ENCODE assay signal across 9 mouse cellular contexts in the genomic region with DNA sequence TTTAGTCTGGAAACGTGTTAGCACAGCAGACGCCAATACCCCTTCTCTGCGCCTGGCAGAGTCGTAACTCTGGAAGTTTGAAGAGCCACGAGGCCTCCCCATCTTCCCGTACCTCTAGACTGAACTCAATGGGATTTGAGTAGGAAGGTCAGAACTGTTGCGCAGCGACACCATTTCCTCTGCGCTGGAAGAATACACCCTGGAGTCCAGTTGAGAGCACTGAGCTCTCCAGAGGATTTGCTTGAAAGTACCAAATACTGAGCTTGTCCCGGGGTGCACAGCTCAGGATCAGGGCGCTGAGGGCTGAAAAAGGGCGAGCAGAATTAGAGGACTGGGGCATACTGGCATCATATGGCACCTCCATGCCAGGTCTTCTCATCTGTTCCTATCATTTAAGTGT. TPM values are rescaled to one million over a fixed set of nuclear protein-coding genes. Genes with fewer than 3 reads are reported as not detected.
DNase-seq lines count a peak whose midpoint lies in the region; ATAC-seq and TF ChIP-seq lines count a peak whose summit lies in the region.
"Had no signal": no experiment of that assay in that cellular context is flagged by ENCODE, and none has a peak within 500 bp of the region (broad histone marks: within the 10 kb centered on the region; RNA-seq: fewer than 3 reads in every experiment).

No protein-coding gene starts in this region.

- 84% methylated on average over 12 of the region's 12 CpGs for WGBS in cerebellum, adult 2 months
- 72% methylated on average over 12 of the region's 12 CpGs for WGBS in intestine, embryonic 15.5 days
- 83% methylated on average over 12 of the region's 12 CpGs for WGBS in intestine, postnatal 0 days
- 72% methylated on average over 12 of the region's 12 CpGs for WGBS in heart, postnatal 0 days

- no peak for DNase-seq in cerebellum, adult 2 months
- DNase-seq in CH12.LX (ENCODE audit: extremely low read depth) = no peak
- DNase-seq in heart, postnatal 0 days (ENCODE audit: low spot score) = no peak
- DNase-seq in right cerebral cortex, adult 2 months (ENCODE audit: low spot score in 2 of 2) = no peak
- DNase-seq in B cell, adult 2 months = no peak

- TF ChIP-seq RAD21 in CH12.LX (IDR thresholded peaks at IDR 0.05; ENCODE audit: low read depth, low read length) = no peak

- no peaks in the 10 kb centered on the region for H3K79me2 ChIP-seq in CH12.LX (replicated peaks; ENCODE audit: control insufficient read depth, extremely low read depth, insufficient read depth, poor library complexity, severe bottlenecking)

- TF ChIP-seq EP300 in CH12.LX (IDR thresholded peaks at IDR 0.05; ENCODE audit: low read length) = no peak
- TF ChIP-seq EP300 in heart, postnatal 0 days (IDR thresholded peaks at IDR 0.05; ENCODE audit: low read depth) = no peak

- TF ChIP-seq CTCF in cerebellum, adult 2 months (IDR thresholded peaks at IDR 0.05; ENCODE audit: borderline replicate concordance, insufficient read depth, low read depth, low read length) = no peak
- TF ChIP-seq CTCF in intestine, postnatal 0 days (IDR thresholded peaks at IDR 0.05; ENCODE audit: low read depth) = no peak
- no peak for TF ChIP-seq CTCF in CH12.LX (conservative IDR thresholded peaks at IDR 0.05 in 1 of 2, IDR thresholded peaks at IDR 0.05 in 1 of 2; ENCODE audit: low read depth in 2 of 2, low read length in 2 of 2)
- TF ChIP-seq CTCF in heart, postnatal 0 days (IDR thresholded peaks at IDR 0.05; ENCODE audit: low read depth) = no peak

- H3K4me2 ChIP-seq in intestine, embryonic 15.5 days (replicated peaks) = no peak overlapping the region
- H3K4me2 ChIP-seq in intestine, postnatal 0 days (replicated peaks; ENCODE audit: low read depth) = no peak overlapping the region
- H3K4me2 ChIP-seq in CH12.LX (ENCODE audit: insufficient read depth, low read depth, poor library complexity, severe bottlenecking) = no peak overlapping the region
- no peak overlapping the region for H3K4me2 ChIP-seq in heart, postnatal 0 days (ENCODE audit: low read depth, low read length)

- no peak for TF ChIP-seq POLR2A in cerebellum, adult 2 months (IDR thresholded peaks at IDR 0.05; ENCODE audit: borderline replicate concordance, insufficient read depth, low read length)
- TF ChIP-seq POLR2A in CH12.LX (IDR thresholded peaks at IDR 0.05; ENCODE audit: low read depth, low read length) = no peak

- ATAC-seq in cerebellum, adult (ENCODE audit: insufficient number of reproducible peaks, low FRiP score, low TSS enrichment) = 0 out of 2 replicates have a peak, but pooled peaks have one; percentile 15
- ATAC-seq in intestine, embryonic 15.5 days = peak; percentile 9; the same call in 1 of the 2 replicates
- ATAC-seq in intestine, postnatal 0 days = no peak
- no peak for ATAC-seq in heart, postnatal 0 days (ENCODE audit: insufficient read depth, low read depth)

- no peaks in the 10 kb centered on the region for H3K36me3 ChIP-seq in intestine, embryonic 15.5 days
- no peaks in the 10 kb centered on the region for H3K36me3 ChIP-seq in intestine, postnatal 0 days (ENCODE audit: control insufficient read depth, insufficient read depth)
- H3K36me3 ChIP-seq in CH12.LX (replicated peaks in 1 of 2; ENCODE audit: control insufficient read depth in 1 of 2, insufficient read depth in 1 of 2, low read length in 1 of 2) = peaks cover 0 to 21% of the 10 kb centered on the region in 2 experiments
- H3K36me3 ChIP-seq in heart, postnatal 0 days (replicated peaks; ENCODE audit: control insufficient read depth, insufficient read depth, low read length) = no peaks in the 10 kb centered on the region

- H3K4me3 ChIP-seq in cerebellum, adult 2 months (replicated peaks; ENCODE audit: insufficient read depth, low read depth, low read length) = no peak overlapping the region
- H3K4me3 ChIP-seq in intestine, embryonic 15.5 days (replicated peaks) = no peak overlapping the region
- H3K4me3 ChIP-seq in intestine, postnatal 0 days (ENCODE audit: low read depth, low read length) = no peak overlapping the region
- no peak overlapping the region for H3K4me3 ChIP-seq in CH12.LX (replicated peaks in 1 of 3; ENCODE audit: low read depth in 2 of 3, low read length in 2 of 3, poor library complexity in 1 of 3)
- H3K4me3 ChIP-seq in heart, postnatal 0 days (ENCODE audit: low read depth, low read length) = no peak overlapping the region

- H3K27me3 ChIP-seq in cerebellum, adult 2 months (ENCODE audit: control insufficient read depth, insufficient read depth, low read length) = no peaks in the 10 kb centered on the region
- H3K27me3 ChIP-seq in intestine, embryonic 15.5 days (replicated peaks) = no peaks in the 10 kb centered on the region
- no peaks in the 10 kb centered on the region for H3K27me3 ChIP-seq in intestine, postnatal 0 days (replicated peaks; ENCODE audit: control insufficient read depth, insufficient read depth, low read length)
- no peaks in the 10 kb centered on the region for H3K27me3 ChIP-seq in CH12.LX (replicated peaks)
- no peaks in the 10 kb centered on the region for H3K27me3 ChIP-seq in heart, postnatal 0 days (ENCODE audit: control insufficient read depth, insufficient read depth, low read length)
- H3K27me3 ChIP-seq: Patski had no signal

- no peak overlapping the region for H3K27ac ChIP-seq in cerebellum, adult 2 months (ENCODE audit: insufficient read depth, low read length)
- H3K27ac ChIP-seq in intestine, embryonic 15.5 days = no peak overlapping the region
- H3K27ac ChIP-seq in intestine, postnatal 0 days (ENCODE audit: low read depth, low read length) = no peak overlapping the region
- no peak overlapping the region for H3K27ac ChIP-seq in CH12.LX (ENCODE audit: insufficient read depth, low read depth)
- peak overlapping the region; percentile 69 for H3K27ac ChIP-seq in heart, postnatal 0 days (ENCODE audit: low read depth)

- H3K9me3 ChIP-seq in intestine, embryonic 15.5 days = no peaks in the 10 kb centered on the region
- no peaks in the 10 kb centered on the region for H3K9me3 ChIP-seq in intestine, postnatal 0 days (ENCODE audit: control insufficient read depth)
- no peaks in the 10 kb centered on the region for H3K9me3 ChIP-seq in CH12.LX (replicated peaks; ENCODE audit: low read length)
- no peaks in the 10 kb centered on the region for H3K9me3 ChIP-seq in heart, postnatal 0 days (replicated peaks; ENCODE audit: control insufficient read depth, low read length)

- dilution Hi-C loops in CH12.LX (cut with MboI; ENCODE audit: extremely low pct_ligation_motif_present, extremely low pct_unique_long_range_greater_than_20kb, low sequenced_read_pairs) = no loop called here

- in situ Hi-C loops in CH12.LX (cut with MboI; ENCODE audit: low pct_ligation_motif_present, low pct_unique_long_range_greater_than_20kb, low sequenced_read_pairs) = no loop called here

- no peaks in the 10 kb centered on the region for H3K4me1 ChIP-seq in cerebellum, adult 2 months (ENCODE audit: control insufficient read depth, insufficient read depth, low read length)
- peaks cover 17% of the 10 kb centered on the region for H3K4me1 ChIP-seq in intestine, embryonic 15.5 days (replicated peaks)
- peaks cover 6% of the 10 kb centered on the region; the same call in 1 of the 2 replicates for H3K4me1 ChIP-seq in intestine, postnatal 0 days (replicated peaks; ENCODE audit: control insufficient read depth, insufficient read depth, low read length)
- peaks cover 8 to 21% of the 10 kb centered on the region in 2 experiments for H3K4me1 ChIP-seq in CH12.LX (ENCODE audit: control insufficient read depth in 1 of 2, insufficient read depth in 2 of 2)
- peaks cover 5% of the 10 kb centered on the region for H3K4me1 ChIP-seq in heart, postnatal 0 days (ENCODE audit: control insufficient read depth, insufficient read depth)

- H3K9ac ChIP-seq in intestine, embryonic 15.5 days = no peak overlapping the region
- no peak overlapping the region for H3K9ac ChIP-seq in intestine, postnatal 0 days (ENCODE audit: low read depth, low read length)
- no peak overlapping the region for H3K9ac ChIP-seq in CH12.LX (ENCODE audit: insufficient read depth, low read depth)
- H3K9ac ChIP-seq in heart, postnatal 0 days (replicated peaks; ENCODE audit: low read depth, low read length) = no peak overlapping the region

TF ChIP-seq in CH12.LX, 34 proteins besides CTCF, POLR2A, EP300 and RAD21:
- TF ChIP-seq MEF2A (IDR thresholded peaks at IDR 0.05; ENCODE audit: borderline replicate concordance, low read depth, low read length) = no peak
- TF ChIP-seq KAT2A (IDR thresholded peaks at IDR 0.05; ENCODE audit: insufficient replicate concordance, low read length) = no peak
- TF ChIP-seq MAZ (IDR thresholded peaks at IDR 0.05; ENCODE audit: low read depth, low read length) = no peak
- no peak for TF ChIP-seq HCFC1 (IDR thresholded peaks at IDR 0.05; ENCODE audit: low read depth, low read length)
- 0 out of 2 replicates have a peak, but pooled peaks have one; percentile 0 for TF ChIP-seq TCF12 (IDR thresholded peaks at IDR 0.05; ENCODE audit: low read depth, low read length)

RNA-seq across cellular contexts. Expression of a gene that starts 14.9 kb away (rescaled TPM):
- 3.3 and 5.0 TPM in 2 replicates for polyA plus RNA-seq in cerebellum, adult 2 months (2012; rRNA removed)
- polyA plus RNA-seq in intestine, embryonic 15.5 days (2015; fragmentation: Nextera tagmentation; extraction: Ambion mirVana) = 1.5 and 1.6 TPM in 2 replicates
- 0.69 and 0.80 TPM in 2 replicates for polyA plus RNA-seq in intestine, postnatal 0 days (2015; fragmentation: Nextera tagmentation; extraction: Ambion mirVana)
- total RNA-seq in CH12.LX (2012; rRNA removed) (8.1 and 9.3 TPM in 2 replicates), CH12.LX (2014; rRNA removed) (15.6 and 17.5 TPM in 2 replicates)
- 32.0 and 38.2 TPM in 2 replicates for polyA plus RNA-seq in CH12.LX (2012; ENCODE audit: insufficient read length, low read depth)
- 2.9 and 3.5 TPM in 2 replicates for total RNA-seq in heart, postnatal 0 days (2014; rRNA removed; ENCODE audit: low replicate concordance)
- polyA plus RNA-seq in heart, postnatal 0 days (2015; fragmentation: Nextera tagmentation; extraction: Ambion mirVana) = 1.1 and 1.4 TPM in 2 replicates

RNA-seq across cellular contexts. Expression of a gene that starts 33.2 kb away (rescaled TPM):
- polyA plus RNA-seq in cerebellum, adult 2 months (2012; rRNA removed) = 134 and 151 TPM in 2 replicates
- polyA plus RNA-seq in intestine, embryonic 15.5 days (2015; fragmentation: Nextera tagmentation; extraction: Ambion mirVana) = 149 and 178 TPM in 2 replicates
- polyA plus RNA-seq in intestine, postnatal 0 days (2015; fragmentation: Nextera tagmentation; extraction: Ambion mirVana) = 81.3 and 81.7 TPM in 2 replicates
- 16.8 and 18.5 TPM in 2 replicates for total RNA-seq in CH12.LX (2012; rRNA removed)
- 56.6 and 66.4 TPM in 2 replicates for total RNA-seq in CH12.LX (2014; rRNA removed)
- polyA plus RNA-seq in CH12.LX (2012; ENCODE audit: insufficient read length, low read depth) = 28.6 and 30.8 TPM in 2 replicates
- 37.9 and 42.6 TPM in 2 replicates for total RNA-seq in heart, postnatal 0 days (2014; rRNA removed; ENCODE audit: low replicate concordance)
- polyA plus RNA-seq in heart, postnatal 0 days (2015; fragmentation: Nextera tagmentation; extraction: Ambion mirVana) = 88.6 and 91.7 TPM in 2 replicates

Comparison
In these comparisons a context has a peak if more than half of its experiments do, and no peak if none do; other contexts are left out.
1. ATAC-seq: peak in cerebellum, adult (single experiment) and intestine, embryonic 15.5 days (single experiment); none in intestine, postnatal 0 days (single experiment) and heart, postnatal 0 days (single experiment).